Mouse (Mus musculus) kidney, embryonic 16.5 days (tissue): ENCODE results near the gene Iqck. TPM values are rescaled to one million over a fixed set of nuclear protein-coding genes. Genes with fewer than 3 reads are reported as not detected.
A peak's percentile ranks its signal among the peaks of the same experiment; 100 is the strongest.

Experiments
- ATAC-seq: fragments of 200-750 bp; cut with Nextera tagmentation; 2 replicates; pipeline ENCODE4 v1.8.0; 2017; ENCODE audit warnings: moderate TSS enrichment; ENCODE audit not compliant: low FRiP score, low TSS enrichment
- H3K27ac ChIP-seq: fragments of 300-500 bp; sonication (generic); 2 replicates; pipeline ENCODE4 v1.5.1; 2014; ENCODE audit warnings: low read length
- H3K27me3 ChIP-seq: fragments of 300-500 bp; sonication (generic); 2 replicates; pipeline ENCODE4 v1.6.1; 2014; ENCODE audit warnings: low read length, control low read depth, mixed read lengths; ENCODE audit not compliant: insufficient read depth
- H3K36me3 ChIP-seq: fragments of 300-500 bp; sonication (generic); 2 replicates; pipeline ENCODE4 v1.6.1; 2014; ENCODE audit warnings: low read length, control low read depth, mixed read lengths; ENCODE audit not compliant: insufficient read depth
- H3K4me1 ChIP-seq: fragments of 300-500 bp; sonication (generic); 2 replicates; pipeline ENCODE4 v1.6.1; 2014; ENCODE audit warnings: low read length, control low read depth, mixed read lengths; ENCODE audit not compliant: insufficient read depth
- H3K4me2 ChIP-seq: fragments of 300-500 bp; sonication (generic); replicated peaks from 2 replicates; pipeline ENCODE4 v1.6.1; 2014; ENCODE audit warnings: low read depth, low read length
- H3K4me3 ChIP-seq: fragments of 300-500 bp; sonication (generic); 2 replicates; pipeline ENCODE4 v1.5.1; 2014; ENCODE audit warnings: mild to moderate bottlenecking, low read length
- H3K9ac ChIP-seq: fragments of 300-500 bp; sonication (generic); replicated peaks from 2 replicates; pipeline ENCODE4 v1.6.1; 2014; ENCODE audit warnings: low read length
- H3K9me3 ChIP-seq: fragments of 300-500 bp; sonication (generic); 2 replicates; pipeline ENCODE4 v1.6.1; 2016; ENCODE audit warnings: low read length, control low read depth
- WGBS: fragments of 180-500 bp; shearing (Covaris S2); extraction: QIAGEN DNeasy Blood & Tissue Kit; methylation state at CpG from one replicate; pipeline ENCODE4 v1.1.7; 2014; 5-methylcytosine and 5-hydroxymethylcytosine counted together
- polyA plus RNA-seq: library from polyadenylated mRNA; unstranded; fragments of >200 nt; fragmentation: Nextera tagmentation; extraction: Ambion mirVana; gene quantifications from 2 replicates; pipeline ENCODE4 v1.2.1, GENCODE M21; 2015

Iqck gene
- polyA plus RNA-seq, 1 experiment from 2014 or later = 3.1 TPM

GRCm38 (mm10) chr7:118883957-118884356, 28.4 kb downstream of the Iqck start:
- WGBS = 76% methylated on average over 4 of the region's 4 CpGs
- Histone ChIP-seq H3K9me3 (no peaks in the 10 kb centered on the region), H3K27me3 (no peaks in the 10 kb centered on the region), H3K9ac (no peak overlapping the region), H3K36me3 (no peaks in the 10 kb centered on the region), H3K4me3 (no peak overlapping the region), H3K27ac (no peak overlapping the region), H3K4me2 (no peak overlapping the region), H3K4me1 (no peaks in the 10 kb centered on the region; the same call in 1 of the 2 replicates)
- ATAC-seq = no peak

- no peaks in the 10 kb centered on the region; the same call in 1 of the 2 replicates for H3K4me1 ChIP-seq
- ATAC-seq = no peak
- WGBS = 75% methylated on average over 4 of the region's 4 CpGs
- H3K27ac ChIP-seq = no peak overlapping the region
- no peaks in the 10 kb centered on the region for H3K9me3 ChIP-seq
- H3K4me2 ChIP-seq = no peak overlapping the region
- H3K4me3 ChIP-seq = no peak overlapping the region
- H3K27me3 ChIP-seq = no peaks in the 10 kb centered on the region
- H3K9ac ChIP-seq = no peak overlapping the region
- no peaks in the 10 kb centered on the region for H3K36me3 ChIP-seq
Measured at GRCm38 (mm10) chr7:118884969-118885368, 29.4 kb downstream of the Iqck start.

- ATAC-seq = no peak
- Histone ChIP-seq H3K27me3 (no peaks in the 10 kb centered on the region), H3K9me3 (no peaks in the 10 kb centered on the region), H3K36me3 (no peaks in the 10 kb centered on the region), H3K4me1 (no peaks in the 10 kb centered on the region; the same call in 1 of the 2 replicates), H3K4me2 (no peak overlapping the region), H3K9ac (no peak overlapping the region), H3K27ac (no peak overlapping the region), H3K4me3 (no peak overlapping the region)
- 45% methylated on average over 6 of the region's 6 CpGs for WGBS
Measured at GRCm38 (mm10) chr7:118887303-118888055, 31.9 kb downstream of the Iqck start.

GRCm38 (mm10) chr7:118889046-118889680, 33.6 kb downstream of the Iqck start:
- no peaks in the 10 kb centered on the region for H3K9me3 ChIP-seq
- H3K4me3 ChIP-seq = no peak overlapping the region
- no peaks in the 10 kb centered on the region for H3K36me3 ChIP-seq
- H3K4me1 ChIP-seq = no peaks in the 10 kb centered on the region; the same call in 1 of the 2 replicates
- no peak overlapping the region for H3K9ac ChIP-seq
- WGBS = 17% methylated on average over 3 of the region's 3 CpGs
- no peak overlapping the region for H3K4me2 ChIP-seq
- H3K27me3 ChIP-seq = no peaks in the 10 kb centered on the region
- ATAC-seq = no peak
- no peak overlapping the region for H3K27ac ChIP-seq

- Histone ChIP-seq H3K27ac (no peak overlapping the region; the same call in 1 of the 2 replicates), H3K36me3 (no peaks in the 10 kb centered on the region), H3K9ac (no peak overlapping the region), H3K27me3 (no peaks in the 10 kb centered on the region), H3K4me1 (no peaks in the 10 kb centered on the region), H3K9me3 (no peaks in the 10 kb centered on the region), H3K4me2 (no peak overlapping the region), H3K4me3 (no peak overlapping the region)
- WGBS = 72% methylated on average over 10 of the region's 10 CpGs
- no peak for ATAC-seq
Measured at GRCm38 (mm10) chr7:118895469-118896450, 40.2 kb downstream of the Iqck start.

GRCm38 (mm10) chr7:118898063-118898462, 42.5 kb downstream of the Iqck start:
- Histone ChIP-seq H3K9ac (no peak overlapping the region), H3K36me3 (no peaks in the 10 kb centered on the region), H3K9me3 (no peaks in the 10 kb centered on the region), H3K27ac (no peak overlapping the region), H3K4me3 (no peak overlapping the region), H3K4me1 (peaks cover 6% of the 10 kb centered on the region; the same call in 1 of the 2 replicates), H3K4me2 (no peak overlapping the region), H3K27me3 (no peaks in the 10 kb centered on the region)
- no peak for ATAC-seq

GRCm38 (mm10) chr7:118900090-118900489, 44.5 kb downstream of the Iqck start:
- Histone ChIP-seq H3K36me3 (no peaks in the 10 kb centered on the region), H3K4me2 (no peak overlapping the region), H3K9me3 (no peaks in the 10 kb centered on the region), H3K27ac (no peak overlapping the region), H3K27me3 (no peaks in the 10 kb centered on the region), H3K4me1 (peaks cover 6% of the 10 kb centered on the region; the same call in 1 of the 2 replicates), H3K4me3 (no peak overlapping the region), H3K9ac (no peak overlapping the region)
- no peak for ATAC-seq
- 78% methylated on average over 2 of the region's 2 CpGs for WGBS

GRCm38 (mm10) chr7:118902944-118903343, 47.4 kb downstream of the Iqck start:
- Histone ChIP-seq H3K27ac (no peak overlapping the region), H3K9ac (no peak overlapping the region; the same call in 1 of the 2 replicates), H3K4me2 (peak overlapping the region; percentile 20; the same call in 1 of the 2 replicates), H3K4me1 (peaks cover 6% of the 10 kb centered on the region; the same call in 1 of the 2 replicates), H3K36me3 (no peaks in the 10 kb centered on the region), H3K4me3 (no peak overlapping the region), H3K27me3 (no peaks in the 10 kb centered on the region), H3K9me3 (no peaks in the 10 kb centered on the region)
- 36% methylated on average over 13 of the region's 13 CpGs for WGBS
- ATAC-seq = peak; percentile 73

- ATAC-seq = no peak
- H3K36me3 ChIP-seq = no peaks in the 10 kb centered on the region
- no peaks in the 10 kb centered on the region for H3K27me3 ChIP-seq
- H3K9ac ChIP-seq = no peak overlapping the region
- H3K9me3 ChIP-seq = no peaks in the 10 kb centered on the region
- no peak overlapping the region for H3K4me2 ChIP-seq
- no peak overlapping the region for H3K27ac ChIP-seq
- H3K4me1 ChIP-seq = peaks cover 6% of the 10 kb centered on the region; the same call in 1 of the 2 replicates
- H3K4me3 ChIP-seq = no peak overlapping the region
- WGBS = 92% methylated on average over 9 of the region's 9 CpGs
Measured at GRCm38 (mm10) chr7:118903879-118904278, 48.3 kb downstream of the Iqck start.
